Mouse (Mus musculus): ENCODE measurements around the gene Ncam2. TPM values are rescaled to one million over a fixed set of nuclear protein-coding genes. Genes with fewer than 3 reads are reported as not detected.

The Ncam2 gene
- total RNA-seq, 2 experiments from 2014 or later, result 68.4 to 69.0 TPM

DNA sequence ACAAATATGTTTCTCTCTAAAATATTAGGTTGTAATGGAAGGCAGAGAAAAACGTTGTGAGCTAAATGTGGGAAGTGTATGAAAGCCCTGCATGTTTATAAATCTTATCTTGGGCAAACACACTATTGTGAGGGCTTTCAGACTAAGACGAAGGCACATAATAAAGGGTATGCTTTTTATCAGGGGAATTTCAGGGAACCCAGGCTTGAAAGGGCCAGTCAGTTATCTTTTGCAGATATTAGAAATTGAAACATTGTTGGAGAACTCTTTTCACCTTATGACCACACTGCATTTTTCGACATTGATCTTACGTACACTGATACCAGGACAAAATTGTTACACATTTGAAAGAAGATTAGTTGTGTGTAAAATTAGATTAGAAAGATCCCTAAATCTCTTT, 423.3 kb downstream of the Ncam2 start:
- DNase-seq (ENCODE audit: low spot score in 2 of 2), result no peak

- no peak for DNase-seq (ENCODE audit: low spot score in 2 of 2)
These were observed 449.8 kb downstream of the Ncam2 start for GRCm38 (mm10) chr16:81650286-81650685.

DNA sequence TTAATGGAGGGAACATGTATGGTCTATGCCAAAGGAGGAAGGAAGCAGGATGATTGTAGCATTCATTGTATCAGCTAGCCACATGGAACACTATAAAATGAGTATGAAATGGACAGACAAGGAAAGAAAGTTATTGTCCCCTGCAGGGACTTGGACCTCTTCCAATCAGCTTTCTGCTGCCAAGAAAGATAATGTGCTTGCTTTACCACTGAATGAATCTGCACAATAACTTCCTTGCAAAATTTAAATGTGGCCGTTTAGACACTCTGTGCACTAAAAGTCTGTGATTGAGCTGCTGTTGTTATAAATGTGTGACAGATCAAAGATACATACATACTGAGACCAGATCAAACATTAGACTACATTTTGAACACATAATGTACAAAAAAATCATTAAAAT, 451.1 kb downstream of the Ncam2 start:
- peak in 1 of 2 experiments; percentile 13 for DNase-seq (ENCODE audit: low spot score in 2 of 2)

DNA sequence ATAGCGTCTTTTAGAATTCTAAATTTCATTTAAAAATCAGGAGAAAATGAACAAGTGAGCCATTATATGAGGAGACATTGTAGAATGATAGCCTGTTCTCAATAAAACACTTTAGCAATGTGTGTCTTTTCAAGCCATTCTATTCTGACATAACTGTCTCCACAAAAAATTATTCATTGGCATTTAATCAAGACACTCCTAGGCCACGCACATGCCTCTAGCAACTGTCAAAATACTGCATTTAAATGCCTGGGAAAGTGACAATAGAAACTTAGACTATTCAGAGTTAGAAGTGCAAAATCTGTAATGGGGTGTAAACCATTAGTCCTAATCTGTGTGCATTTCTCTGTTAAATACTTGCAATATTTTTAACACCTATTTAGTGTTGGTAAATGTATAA, 456.1 kb downstream of the Ncam2 start:
- DNase-seq (ENCODE audit: low spot score in 2 of 2), result no peak

GRCm38 (mm10) chr16:81673866-81674265, 473.4 kb downstream of the Ncam2 start:
- no peak for DNase-seq (ENCODE audit: low spot score in 2 of 2)

GRCm38 (mm10) chr16:81675546-81675945, 475.0 kb downstream of the Ncam2 start:
- no peak for DNase-seq (ENCODE audit: low spot score in 2 of 2)

Measured in layer of hippocampus, postnatal 10 days (tissue).